Mouse (Mus musculus): ENCODE measurements around the gene Scd1.

GRCm38 (mm10) chr19:44396742-44397141 is 10.9 kb downstream of the Scd1 start:
- TF ChIP-seq CTCF (IDR thresholded peaks at IDR 0.05; ENCODE audit: low read depth) (no peak), EP300 (optimal IDR thresholded peaks at IDR 0.05) (no peak)

Data from stomach, postnatal 0 days (tissue).